Mouse (Mus musculus) 416B (cell line): ENCODE measurements around the gene Ankrd13b.

Experiments used
- DNase-seq: peaks from one replicate; pipeline ENCODE4 v3.0.0; 2011; ENCODE audit warnings: low read depth

Gene Ankrd13b

DNA sequence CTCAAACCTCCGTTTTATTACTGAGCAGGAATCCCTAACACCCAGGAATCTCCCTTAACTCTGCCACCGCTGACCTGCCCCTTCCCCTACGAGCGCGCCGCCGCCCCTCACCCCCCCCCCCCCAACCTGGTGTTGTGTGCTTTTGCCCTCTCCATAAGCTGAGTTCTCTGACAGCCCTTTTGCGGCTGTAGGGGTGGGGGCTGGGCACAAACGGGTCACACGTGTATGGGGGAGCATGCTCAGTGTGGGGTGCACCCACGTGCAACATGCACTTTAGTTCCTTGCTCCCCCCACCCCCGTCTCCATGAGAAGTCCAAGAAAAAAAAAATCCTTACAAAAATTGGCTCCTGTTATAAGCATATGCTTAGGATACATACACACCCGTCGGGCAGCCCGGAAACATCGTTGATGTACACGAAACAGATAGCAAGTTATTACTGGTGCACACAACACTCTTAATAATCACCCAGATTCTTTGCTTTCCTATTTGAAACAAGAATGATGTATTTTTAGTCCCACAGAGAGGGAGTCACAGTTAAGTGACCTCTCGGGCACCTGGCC lies 2.9 kb upstream of the Ankrd13b start:
- peak; percentile 83 for DNase-seq

DNA sequence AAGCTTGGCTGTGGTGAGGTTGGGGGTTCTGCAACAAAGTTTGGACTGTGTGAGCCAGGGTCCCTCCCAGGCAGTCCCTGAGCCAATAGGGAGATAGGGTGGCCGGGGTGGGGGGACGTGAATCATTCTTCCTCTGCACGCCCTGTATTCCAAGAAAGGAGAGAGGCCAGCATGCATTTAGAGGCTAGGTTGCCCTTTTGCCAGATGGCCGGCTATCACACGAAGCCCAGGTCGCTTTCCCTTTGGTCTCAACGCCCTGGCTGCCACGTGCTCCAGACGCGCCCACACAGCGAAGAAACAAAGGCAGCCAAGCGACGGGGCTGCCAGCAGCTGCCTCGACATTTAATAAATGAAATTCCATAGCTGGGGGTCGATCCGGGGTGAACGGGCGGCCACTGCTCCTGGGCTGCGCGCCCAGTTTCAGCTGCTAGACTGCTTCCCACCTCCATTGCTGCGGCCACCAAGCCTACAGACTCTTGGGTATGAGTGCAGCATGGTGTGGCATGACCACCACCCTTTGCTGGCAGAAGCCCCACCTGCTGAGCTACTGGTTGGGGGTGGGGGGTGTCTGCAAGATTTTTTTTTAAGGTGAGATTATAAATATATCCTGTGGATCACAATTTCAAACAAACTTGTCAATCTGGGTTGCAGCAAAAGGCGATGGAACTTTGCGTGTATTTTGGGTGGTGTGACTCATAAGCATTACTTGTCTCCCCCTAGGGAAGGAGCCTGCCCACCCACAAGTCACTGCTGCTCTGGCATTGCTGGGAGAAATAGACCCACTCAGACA lies 2.2 kb upstream of the Ankrd13b start:
- peak; percentile 96 for DNase-seq

DNA sequence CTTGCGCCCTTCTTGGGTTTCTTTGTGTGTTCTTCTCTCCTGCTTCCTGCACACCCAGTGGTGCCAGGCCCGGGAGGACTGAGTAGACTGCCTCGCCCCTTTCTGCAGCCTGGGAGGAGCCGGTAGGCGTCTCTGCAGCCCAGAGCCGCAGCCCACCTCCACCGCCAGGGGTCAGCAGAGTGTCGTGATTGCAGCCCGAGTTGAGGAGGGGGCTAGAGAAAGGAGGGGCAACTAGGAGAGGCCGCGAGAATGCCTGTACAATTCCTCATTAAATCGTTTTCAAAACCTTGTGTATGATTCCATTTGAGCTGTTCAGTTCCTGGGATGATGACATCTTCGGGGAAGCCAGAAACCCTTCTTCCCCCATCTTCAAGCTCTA lies 1.6 kb upstream of the Ankrd13b start:
- DNase-seq, result peak; percentile 92

DNA sequence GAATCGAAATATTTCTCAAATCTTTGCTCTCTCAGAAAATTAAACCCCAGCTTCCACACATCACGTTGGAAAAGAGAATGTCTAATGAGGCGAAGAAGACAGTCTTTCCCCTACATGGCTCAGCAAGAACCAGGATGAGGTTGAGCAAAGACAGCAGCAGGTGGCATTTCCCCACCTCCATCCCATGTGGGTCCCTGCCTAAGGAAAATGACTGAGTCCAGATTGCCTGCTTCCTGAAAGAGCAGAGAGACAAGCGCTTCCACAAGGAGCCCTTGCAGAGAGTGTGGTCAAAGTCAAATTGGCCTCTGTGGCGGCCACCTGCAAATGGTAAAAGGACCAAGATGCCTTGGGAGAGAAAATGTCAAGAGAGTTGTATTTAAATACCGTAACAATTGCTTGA lies 973 bp upstream of the Ankrd13b start:
- no peak for DNase-seq

DNA sequence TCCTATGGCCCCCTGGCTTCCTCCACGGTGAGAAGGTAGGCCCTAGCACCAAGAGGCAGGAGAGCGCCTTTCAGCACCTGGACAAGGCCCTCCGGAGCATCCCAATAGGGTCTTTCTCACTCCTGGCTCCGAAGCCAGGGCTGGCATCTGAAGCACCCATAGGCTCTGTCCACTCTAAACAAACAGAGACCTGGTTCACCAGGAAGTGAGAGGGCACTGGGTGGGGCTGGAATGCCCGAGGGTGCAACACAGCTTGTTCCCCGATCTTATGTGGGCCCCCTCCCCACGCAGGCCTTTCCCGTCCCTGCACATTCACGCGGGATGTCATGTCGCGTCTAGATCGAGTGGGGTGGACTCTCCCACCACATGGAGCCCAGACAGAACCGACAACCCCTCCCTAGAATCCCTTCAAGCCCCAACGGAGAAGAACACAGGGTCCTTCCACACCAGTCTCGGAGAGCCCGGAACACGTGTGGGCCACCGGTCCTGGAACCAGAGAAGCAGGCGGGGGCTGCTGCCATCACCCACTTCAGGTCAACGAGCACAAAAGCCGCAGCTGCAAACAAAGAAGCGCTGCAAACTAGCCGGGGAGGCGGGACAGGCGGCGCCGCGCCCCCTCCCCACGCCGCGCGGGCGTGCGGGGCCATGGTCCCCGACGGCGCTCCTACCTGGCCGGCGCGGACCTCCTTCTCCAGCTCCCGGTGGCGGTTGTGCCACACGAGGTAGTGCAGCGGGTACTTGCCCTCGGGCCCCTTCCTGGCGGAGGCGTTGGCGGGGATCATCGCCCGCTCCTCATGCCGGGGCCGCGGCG lies 502 bp downstream of the Ankrd13b start:
- DNase-seq, result no peak

DNA sequence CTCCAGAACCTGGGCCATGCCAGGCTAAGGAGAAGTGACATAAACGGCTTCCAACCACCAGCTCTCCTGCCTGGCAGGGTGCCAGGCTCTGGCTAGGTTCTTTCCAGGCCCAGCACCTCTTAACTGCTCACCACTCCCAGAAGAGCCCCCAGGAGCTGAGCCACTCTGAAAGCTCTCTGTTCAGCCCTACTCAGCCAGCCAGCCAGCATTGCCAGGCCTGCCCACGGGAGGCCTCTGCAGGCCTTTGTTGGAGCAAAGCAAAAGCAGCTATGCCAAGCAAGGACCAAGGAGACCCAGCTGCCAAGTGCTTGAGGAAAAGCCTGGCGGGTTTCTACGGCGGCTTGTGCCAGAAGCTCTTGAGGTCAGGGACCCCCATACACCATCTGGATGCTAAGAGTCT lies 2.7 kb downstream of the Ankrd13b start:
- DNase-seq, result peak; percentile 53

DNA sequence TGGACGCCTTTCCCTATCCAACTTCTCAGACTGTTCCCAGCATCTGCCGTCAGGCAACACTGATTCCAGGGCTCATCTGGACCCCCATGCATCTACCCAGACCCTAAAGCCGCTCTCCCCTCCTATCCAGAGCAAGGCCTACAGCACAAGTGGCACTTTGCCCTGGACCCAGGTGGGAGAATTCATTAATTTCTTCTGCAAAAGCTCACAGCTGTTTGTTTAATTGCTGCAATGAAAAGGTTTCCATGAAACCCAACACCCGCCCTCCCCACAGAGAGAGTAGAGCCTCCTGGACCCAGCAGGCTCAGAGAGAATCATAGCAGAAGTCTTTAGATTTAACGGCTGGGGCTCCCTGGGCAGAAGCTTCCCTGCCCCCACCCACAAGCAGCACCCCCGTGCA lies 4.2 kb downstream of the Ankrd13b start:
- no peak for DNase-seq

DNA sequence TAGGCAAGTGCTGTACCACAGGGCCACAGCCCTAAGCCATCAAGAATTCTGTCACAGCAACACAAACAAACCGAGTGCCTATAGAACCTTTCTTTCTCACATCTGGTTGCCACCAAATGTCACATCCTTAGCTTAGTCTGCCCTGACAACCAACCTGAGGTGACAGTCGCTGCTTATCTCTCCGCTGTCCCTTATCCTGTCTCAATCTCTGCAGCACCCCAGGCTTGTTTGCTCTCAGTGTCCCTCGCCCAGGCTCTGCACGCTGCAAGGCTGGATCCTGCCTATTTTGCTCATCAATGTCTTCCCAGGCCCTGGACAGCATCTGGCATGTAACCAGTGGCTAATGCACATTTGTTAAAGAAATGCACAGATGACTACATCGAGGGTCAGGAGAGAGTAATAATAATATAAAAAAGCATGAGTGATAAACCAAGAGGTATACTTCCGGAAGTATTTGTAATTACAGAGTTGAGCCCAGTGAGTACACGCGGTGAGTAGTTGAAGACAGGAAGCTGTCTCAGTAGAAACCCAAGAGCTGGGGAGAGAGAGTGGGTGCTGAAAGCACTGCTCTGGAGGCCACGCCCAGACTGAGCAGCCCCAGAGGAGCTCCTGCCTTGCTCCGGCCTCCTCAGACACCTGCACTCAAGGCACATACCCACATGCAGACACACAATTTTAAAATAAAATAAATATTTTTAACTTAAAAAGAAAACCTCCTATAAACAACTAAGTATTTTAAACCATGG lies 5.8 kb downstream of the Ankrd13b start:
- DNase-seq, result peak; percentile 65

DNA sequence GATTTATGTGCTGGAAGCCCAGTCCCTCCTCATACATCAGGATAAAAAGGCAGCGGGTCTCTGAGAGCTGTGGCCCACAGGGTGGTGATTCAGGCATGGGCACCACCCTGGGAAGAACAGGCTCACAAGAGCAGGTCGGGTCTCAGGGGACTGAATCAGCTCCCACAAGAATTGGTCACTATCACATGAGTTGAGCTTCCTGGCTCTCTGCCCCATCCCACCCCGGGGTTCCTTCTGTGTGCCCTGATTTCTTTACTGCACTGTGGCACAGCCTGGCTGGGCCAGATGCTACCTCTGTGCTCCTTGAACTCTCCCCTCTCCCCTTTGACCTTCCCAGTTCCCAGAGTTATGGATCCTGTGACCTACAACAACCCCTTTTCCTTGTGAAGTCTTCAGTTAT lies 6.4 kb downstream of the Ankrd13b start:
- no peak for DNase-seq

DNA sequence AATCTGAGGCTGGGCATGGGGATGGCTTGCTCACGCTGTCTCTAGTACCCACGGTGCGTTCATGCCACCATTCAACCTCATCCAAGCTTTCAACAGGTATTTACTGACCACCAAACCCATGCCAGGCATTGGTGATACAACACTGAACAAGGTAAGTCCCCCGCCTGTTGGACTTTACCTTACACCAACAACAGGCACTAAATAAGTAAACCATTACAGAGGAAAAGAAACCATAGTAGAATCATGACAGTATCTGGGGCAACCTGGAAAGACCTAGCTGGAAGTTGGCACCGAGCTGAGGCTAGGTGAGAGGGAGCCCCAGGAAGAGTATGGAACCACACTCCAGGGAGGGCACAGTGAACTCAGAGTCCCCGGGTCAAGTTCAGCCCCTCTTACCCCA lies 12.6 kb downstream of the Ankrd13b start:
- no peak for DNase-seq

DNA sequence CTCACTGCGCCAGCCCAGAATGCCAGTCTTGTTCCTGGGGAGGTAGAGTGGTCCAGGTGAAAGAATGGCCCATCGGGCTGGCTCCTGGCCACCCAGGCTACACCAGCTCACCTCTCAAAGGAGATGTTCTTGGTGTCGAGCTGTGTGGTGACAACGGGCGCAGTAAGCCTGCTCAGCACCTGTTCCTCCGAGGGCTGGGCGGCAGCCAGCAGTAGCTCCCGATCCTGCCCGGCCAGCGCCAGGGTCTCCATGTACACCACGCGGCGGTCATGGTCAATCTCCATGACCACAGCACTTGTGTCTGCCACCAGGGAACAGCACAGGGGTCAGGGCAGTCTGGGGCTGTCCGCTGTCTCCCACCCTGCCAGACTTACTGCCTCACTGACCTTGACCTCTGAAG lies 13.3 kb downstream of the Ankrd13b start:
- no peak for DNase-seq

DNA sequence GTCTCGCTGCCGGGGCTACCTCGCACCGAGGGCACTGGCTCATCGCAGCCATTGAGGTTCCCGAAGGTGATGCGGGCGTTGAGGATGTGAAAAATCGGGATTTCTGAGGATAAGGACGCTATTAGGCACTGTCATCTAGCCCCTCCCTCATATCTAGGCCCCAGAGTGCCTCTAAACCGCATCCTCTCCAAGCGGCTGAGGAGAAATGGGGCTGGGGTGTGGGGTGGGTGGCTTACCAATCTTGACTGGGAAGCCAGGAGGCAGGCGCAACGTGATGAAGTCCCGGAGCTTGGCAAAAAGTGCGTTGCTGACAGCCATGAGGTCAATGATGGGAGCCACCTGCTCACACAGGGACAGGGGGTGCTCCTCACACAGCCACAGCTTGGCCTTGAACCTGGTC lies 16.7 kb downstream of the Ankrd13b start:
- DNase-seq, result no peak

DNA sequence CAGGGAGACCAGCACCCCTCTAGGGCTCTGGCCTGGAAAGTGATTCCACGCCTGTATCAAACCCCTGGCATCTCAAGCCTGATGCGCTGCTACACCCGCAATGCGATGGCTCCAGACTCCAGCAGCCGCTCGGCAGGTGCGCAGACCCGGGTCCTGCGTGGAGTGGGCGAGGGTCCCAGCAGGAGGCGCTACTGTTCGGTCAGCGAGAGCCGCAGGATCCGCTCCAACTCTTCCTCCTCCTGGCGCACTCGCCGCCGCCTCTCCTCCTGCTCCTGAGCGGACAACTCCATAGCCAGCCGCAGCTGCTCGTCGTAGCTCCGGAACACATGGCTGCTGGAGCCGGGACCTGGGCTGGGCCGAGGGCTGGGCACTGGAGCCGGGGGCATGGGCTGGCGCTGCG lies 18.1 kb downstream of the Ankrd13b start:
- DNase-seq, result no peak

DNA sequence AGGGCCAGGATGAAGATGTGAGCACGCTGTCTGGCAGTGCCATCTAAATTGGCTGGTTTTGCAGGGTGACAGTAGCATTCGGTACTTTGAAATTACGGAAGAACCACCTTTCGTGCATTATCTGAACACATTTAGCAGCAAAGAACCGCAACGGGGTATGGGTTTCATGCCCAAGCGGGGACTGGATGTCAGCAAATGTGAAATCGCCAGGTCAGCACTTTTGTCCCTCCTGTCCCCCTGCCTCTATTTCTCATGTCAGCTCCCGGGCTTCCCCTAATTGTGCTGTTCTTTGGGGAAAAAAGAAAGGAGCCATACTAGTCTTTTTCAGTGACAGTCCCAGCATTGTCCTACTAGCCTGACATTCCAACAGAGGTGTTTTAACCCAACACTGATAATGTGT lies 21.1 kb downstream of the Ankrd13b start:
- no peak for DNase-seq

DNA sequence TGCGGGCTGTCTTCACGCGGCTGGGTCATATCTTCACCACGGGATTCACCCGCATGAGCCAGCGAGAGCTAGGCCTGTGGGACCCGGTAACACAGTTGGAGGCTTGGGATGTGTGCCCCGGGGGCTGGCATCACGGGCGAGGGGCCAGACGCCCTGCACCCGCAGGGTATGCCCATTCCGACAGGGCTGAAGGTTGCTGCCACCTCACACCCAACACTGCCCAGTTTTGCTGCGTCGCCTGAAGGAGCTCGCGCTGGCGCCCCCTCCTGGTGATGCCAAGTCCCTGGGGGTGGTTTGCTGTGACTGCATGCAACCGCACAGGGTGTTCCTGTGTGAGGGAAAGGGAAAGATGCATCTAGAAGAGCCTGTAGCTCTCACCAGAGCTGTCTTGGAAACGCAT lies 21.7 kb downstream of the Ankrd13b start:
- peak; percentile 88 for DNase-seq

DNA sequence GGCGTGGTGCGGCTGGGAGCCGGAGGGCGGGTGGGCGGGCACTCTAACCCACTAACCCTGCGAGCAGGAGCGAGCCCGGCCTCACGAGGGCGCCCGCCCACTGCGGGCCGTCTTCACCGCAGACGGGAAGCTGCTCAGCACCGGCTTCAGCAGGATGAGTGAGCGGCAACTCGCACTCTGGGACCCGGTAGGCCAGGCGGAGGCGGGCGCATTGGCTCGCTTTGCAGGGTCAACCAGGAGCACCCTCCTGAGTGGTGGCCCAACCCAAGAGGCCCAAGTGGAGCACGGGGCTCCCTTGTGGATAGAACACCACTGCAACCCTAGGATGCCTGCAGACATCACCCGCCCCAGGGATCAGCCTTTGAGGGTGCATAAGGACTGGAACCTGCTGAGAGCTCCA lies 22.3 kb downstream of the Ankrd13b start:
- DNase-seq, result peak; percentile 83

DNA sequence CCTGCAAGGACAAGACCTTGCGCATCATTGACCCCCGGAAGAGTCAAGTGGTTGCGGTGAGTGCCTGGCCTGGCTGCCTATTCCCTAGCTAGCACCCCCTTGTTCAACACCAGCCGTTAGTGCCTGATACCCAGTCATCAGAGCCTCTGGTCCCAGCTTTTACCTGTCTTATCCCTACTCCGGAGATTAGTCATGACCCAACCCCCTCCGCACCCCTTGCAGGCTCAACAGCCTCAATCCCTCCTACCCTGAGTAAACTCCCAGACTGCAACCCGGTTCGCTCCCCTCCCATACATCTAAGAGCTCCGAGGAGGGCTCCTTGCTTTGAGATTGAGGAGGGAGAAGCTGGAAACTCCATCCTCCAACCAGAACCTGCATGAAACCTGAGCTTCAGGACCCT lies 22.9 kb downstream of the Ankrd13b start:
- DNase-seq, result no peak

DNA sequence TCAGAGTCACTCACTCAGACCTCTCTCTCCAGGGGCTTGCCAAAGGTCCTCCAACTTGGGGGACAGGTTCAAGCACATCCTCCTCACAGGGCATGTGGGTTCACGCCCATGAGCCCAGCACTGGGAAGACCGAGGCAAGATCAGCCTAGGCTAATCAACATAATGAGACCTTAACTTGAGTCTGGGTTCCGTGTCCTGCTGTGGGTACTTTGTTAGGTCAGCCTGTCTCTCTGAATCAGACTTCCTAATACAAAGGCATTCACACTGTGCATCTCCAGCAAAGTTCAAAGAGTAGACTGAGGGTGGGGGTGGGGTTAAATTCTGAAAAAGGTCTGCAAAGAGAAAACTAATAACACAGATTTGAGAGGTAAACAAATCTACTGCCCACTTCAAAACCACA lies 24.4 kb downstream of the Ankrd13b start:
- no peak for DNase-seq

DNA sequence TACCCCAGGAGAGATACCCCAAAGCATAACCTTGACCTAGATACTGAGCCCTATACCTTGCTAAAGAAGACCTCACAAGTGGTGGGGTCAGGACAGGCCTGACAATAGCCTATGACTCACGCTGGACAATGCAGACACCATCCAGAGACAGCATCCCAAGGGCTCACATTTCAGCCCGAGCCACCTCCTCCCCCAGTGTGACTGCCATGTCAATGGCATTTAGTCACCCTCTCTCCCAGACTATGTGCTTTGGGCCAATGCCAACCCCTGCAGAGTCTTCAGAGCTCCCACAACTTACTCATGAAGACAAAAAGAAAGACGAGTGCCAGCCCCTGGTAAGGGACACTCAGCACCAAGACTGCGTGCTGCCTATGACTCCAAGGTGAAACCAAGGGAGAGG lies 24.8 kb downstream of the Ankrd13b start:
- peak; percentile 72 for DNase-seq

DNA sequence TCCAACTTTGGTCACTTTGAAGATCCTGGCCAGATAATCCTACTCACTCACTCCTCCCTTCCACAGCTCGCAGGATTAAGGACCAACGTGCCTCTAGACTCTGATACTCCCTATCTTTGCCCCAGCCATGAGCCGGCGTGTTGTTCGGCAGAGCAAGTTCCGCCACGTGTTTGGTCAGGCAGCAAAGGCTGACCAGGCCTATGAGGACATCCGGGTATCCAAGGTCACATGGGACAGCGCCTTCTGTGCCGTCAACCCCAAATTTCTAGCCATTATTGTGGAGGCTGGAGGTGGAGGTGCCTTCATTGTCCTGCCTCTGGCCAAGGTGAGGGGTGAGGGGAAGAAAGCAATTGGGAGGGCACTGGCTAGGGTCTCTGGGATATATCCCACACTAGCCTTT lies 25.7 kb downstream of the Ankrd13b start:
- DNase-seq, result no peak

DNA sequence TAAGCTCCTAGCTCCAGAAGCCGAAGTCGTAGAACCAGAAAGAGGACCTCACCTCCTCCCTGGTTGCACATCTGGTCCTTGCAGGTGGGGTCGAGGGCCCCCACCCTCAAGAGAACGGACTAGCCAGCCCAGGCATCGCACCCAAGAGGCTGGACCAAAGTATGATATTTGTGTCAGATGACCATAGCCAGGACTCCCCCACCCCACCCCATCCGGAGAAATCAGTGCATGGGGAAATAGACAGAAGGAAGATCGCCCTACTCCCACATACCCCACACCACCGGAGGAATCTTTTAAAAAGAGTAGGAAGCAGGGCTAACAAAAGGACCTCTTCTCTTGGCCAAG lies 26.4 kb downstream of the Ankrd13b start:
- no peak for DNase-seq

DNA sequence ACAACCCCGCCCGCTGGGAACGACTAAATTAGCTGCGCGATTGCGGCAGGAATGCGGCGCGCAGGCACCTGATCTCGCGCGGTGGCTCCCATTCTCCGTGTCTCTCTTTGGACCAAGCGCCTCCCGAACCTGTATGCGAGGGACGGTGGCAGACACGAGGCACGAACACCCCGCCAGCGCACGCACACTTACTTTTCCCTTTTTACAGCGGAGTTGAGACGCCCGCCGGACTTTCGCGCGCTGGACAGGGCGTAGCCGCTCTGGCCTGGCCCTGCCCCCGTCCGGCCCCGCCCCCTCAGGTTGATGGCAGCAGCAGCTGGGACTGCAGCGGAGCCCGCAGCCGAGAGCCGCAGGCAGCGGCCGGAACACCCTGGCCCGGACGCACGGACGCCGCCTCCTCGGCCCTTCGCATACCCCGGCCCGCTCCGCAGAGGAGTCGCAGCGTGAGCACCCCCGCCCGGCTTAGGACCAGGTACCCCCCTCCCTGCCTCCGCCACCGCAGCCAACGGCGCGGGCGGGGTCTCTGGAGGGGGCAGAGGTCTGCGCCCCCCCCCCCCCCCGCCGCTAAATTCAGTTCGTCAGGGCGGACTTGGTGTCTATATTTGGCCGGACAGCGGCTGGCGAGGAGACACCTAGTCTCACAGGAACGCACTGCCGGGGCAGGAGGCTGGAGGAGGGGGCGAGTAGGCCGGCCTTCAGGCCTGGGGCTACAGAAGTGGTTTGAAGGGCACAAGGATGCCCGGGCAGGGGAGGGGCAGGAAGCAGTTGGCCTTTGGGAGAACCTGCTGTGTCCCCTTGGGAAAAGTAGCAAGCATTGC lies 27.0 kb downstream of the Ankrd13b start, which contains the start of gene Coro6:
Gene Coro6, plus strand, starts transcription at position 129 of the 818 bp plus-strand sequence.
- peak; percentile 84 for DNase-seq
